Mouse (Mus musculus) stomach, postnatal 0 days (tissue): ENCODE results near the gene Tex10.

Experiments
- CTCF ChIP-seq: IDR thresholded peaks from 2 replicates; pipeline ENCODE4 v1.5.1; 2016; ENCODE audit warnings: antibody characterized with exemption, low read depth, mild to moderate bottlenecking, moderate library complexity
- EP300 ChIP-seq: optimal IDR thresholded peaks from 2 replicates; pipeline ENCODE3; 2016; ENCODE audit warnings: antibody characterized with exemption

DNA sequence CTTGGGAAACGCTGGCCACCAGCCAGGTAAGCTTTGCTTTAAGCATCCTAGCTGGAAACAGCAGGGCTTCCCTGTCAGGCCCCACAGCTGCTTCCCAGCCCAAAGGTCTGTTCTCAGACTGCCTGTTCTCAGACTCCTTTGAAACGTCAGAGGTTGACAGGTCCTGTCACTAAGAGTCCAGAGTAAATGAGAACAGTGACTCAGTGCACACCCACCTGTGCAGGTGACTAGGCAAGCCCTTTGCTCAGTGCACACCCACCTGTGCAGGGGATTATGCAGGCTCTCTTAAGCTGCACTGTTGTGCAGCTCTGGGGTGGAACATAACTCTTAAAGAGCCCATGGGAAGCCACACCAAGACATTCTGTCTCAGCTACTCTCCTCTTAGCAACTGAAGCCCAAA, 49.5 kb downstream of the Tex10 start:
- TF ChIP-seq CTCF (no peak), EP300 (no peak)
